Mouse (Mus musculus) limb, embryonic 11.5 days (tissue): ENCODE data around the gene Cacna2d4. TPM values are rescaled to one million over a fixed set of nuclear protein-coding genes. Genes with fewer than 3 reads are reported as not detected.
"Not testable (repeated sequence)": the region's sequence is repeated elsewhere in the genome, so short reads cannot be mapped to it uniquely, and the experiment has no call there.

Source experiments
- ATAC-seq: fragments of 200-750 bp; cut with Nextera tagmentation; 2 replicates; pipeline ENCODE4 v1.8.0; 2017; ENCODE audit warnings: low read depth; ENCODE audit not compliant: insufficient number of reproducible peaks, low FRiP score, low TSS enrichment
- DNase-seq: peaks from one replicate; pipeline ENCODE4 v3.0.0-alpha.2; 2015; ENCODE audit warnings: low spot score
- H3K27ac ChIP-seq: fragments of 300-500 bp; sonication (generic); replicated peaks from 2 replicates; pipeline ENCODE4 v1.5.1; 2014; ENCODE audit warnings: low read depth, mild to moderate bottlenecking, low read length
- H3K27me3 ChIP-seq: fragments of 300-500 bp; sonication (generic); 2 replicates; pipeline ENCODE4 v1.6.1; 2014; ENCODE audit warnings: mild to moderate bottlenecking, low read length, mixed read lengths; ENCODE audit not compliant: control insufficient read depth, insufficient read depth
- H3K36me3 ChIP-seq: fragments of 300-500 bp; sonication (generic); 2 replicates; pipeline ENCODE4 v1.6.1; 2014; ENCODE audit warnings: mild to moderate bottlenecking, low read length, moderate library complexity, mixed read lengths; ENCODE audit not compliant: control insufficient read depth, insufficient read depth
- H3K4me1 ChIP-seq: fragments of 300-500 bp; sonication (generic); 2 replicates; pipeline ENCODE4 v1.6.1; 2014; ENCODE audit warnings: low read length, mixed read lengths; ENCODE audit not compliant: control insufficient read depth, insufficient read depth
- H3K4me2 ChIP-seq: fragments of 300-500 bp; sonication (generic); 2 replicates; pipeline ENCODE4 v1.6.1; 2014; ENCODE audit warnings: low read depth, mild to moderate bottlenecking, moderate library complexity; ENCODE audit not compliant: severe bottlenecking
- H3K4me3 ChIP-seq: fragments of 300-500 bp; sonication (generic); 2 replicates; pipeline ENCODE4 v1.5.1; 2014; ENCODE audit warnings: low read depth, low read length
- H3K9ac ChIP-seq: fragments of 300-500 bp; sonication (generic); 2 replicates; pipeline ENCODE4 v1.6.1; 2014; ENCODE audit warnings: mild to moderate bottlenecking, low read length
- H3K9me3 ChIP-seq: fragments of 300-500 bp; sonication (generic); 2 replicates; pipeline ENCODE4 v1.6.1; 2016; ENCODE audit warnings: low read length; ENCODE audit not compliant: control insufficient read depth
- WGBS: fragments of 180-500 bp; shearing (Covaris S2); extraction: QIAGEN DNeasy Blood & Tissue Kit; methylation state at CpG from one replicate; pipeline ENCODE4 v1.1.7; 2014; 5-methylcytosine and 5-hydroxymethylcytosine counted together
- polyA plus RNA-seq: library from polyadenylated mRNA; unstranded; fragments of >200 nt; fragmentation: Nextera tagmentation; extraction: Ambion mirVana; gene quantifications from 2 replicates; pipeline ENCODE4 v1.2.1, GENCODE M21; 2014

Gene Cacna2d4
- polyA plus RNA-seq, 1 experiment from 2014 or later = 0.03 TPM

GRCm38 (mm10) chr6:119346257-119346656 lies 109.9 kb downstream of the Cacna2d4 start:
- Histone ChIP-seq H3K27ac (no peak overlapping the region), H3K4me1 (no peaks in the 10 kb centered on the region), H3K36me3 (no peaks in the 10 kb centered on the region), H3K4me2 (no peak overlapping the region), H3K4me3 (no peak overlapping the region), H3K9me3 (no peaks in the 10 kb centered on the region), H3K9ac (peak overlapping the region; percentile 7; the same call in 1 of the 2 replicates), H3K27me3 (no peaks in the 10 kb centered on the region)
- WGBS = 69% methylated on average over 10 of the region's 10 CpGs
- ATAC-seq (no peak), DNase-seq (no peak)

DNA sequence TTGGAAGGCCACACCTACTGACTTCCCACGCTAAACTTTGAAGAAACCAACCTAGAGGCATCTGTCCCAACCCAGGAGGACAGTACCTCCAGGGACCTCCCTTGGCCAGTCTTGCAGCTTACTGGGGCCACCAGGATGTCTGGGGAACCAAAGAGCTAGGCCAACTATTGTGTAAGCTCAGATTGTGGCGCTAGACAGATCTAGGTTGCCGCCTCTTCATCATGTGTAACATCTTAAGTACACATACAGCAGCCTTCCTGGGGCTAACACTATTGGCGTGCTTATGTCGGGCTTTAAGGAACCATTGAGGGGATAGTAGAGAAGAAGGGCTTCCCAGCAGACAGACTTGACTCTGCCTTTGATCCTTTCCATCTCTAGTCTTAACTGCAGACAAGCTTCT lies 111.5 kb downstream of the Cacna2d4 start:
- Histone ChIP-seq H3K27ac (no peak overlapping the region), H3K4me3 (no peak overlapping the region), H3K9me3 (no peaks in the 10 kb centered on the region), H3K9ac (no peak overlapping the region), H3K4me1 (no peaks in the 10 kb centered on the region), H3K4me2 (no peak overlapping the region), H3K27me3 (no peaks in the 10 kb centered on the region), H3K36me3 (no peaks in the 10 kb centered on the region)
- 79% methylated on average over 5 of the region's 5 CpGs for WGBS
- DNase-seq = peak; percentile 20
- no peak for ATAC-seq

DNA sequence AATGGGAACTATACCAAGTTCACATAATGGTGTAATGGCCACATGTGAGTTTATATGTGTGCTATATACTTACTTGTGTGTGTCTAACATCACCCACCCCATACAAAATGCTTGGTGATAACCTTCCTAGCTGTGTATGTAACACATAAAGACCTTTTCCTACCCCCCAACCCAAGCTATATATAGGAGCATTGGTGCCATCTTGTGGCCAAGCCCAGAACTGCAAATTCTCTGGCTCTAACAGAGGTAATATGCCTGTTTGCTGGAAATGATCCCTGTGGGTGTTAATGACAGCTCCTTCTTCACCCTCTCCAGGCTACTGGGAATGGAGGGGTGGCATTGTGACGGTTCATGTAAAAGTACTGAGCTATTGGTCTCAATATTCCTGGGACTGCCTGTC lies 111.9 kb downstream of the Cacna2d4 start:
- DNase-seq = peak; percentile 92
- no peaks in the 10 kb centered on the region for H3K9me3 ChIP-seq
- no peak for ATAC-seq
- no peaks in the 10 kb centered on the region for H3K27me3 ChIP-seq
- H3K27ac ChIP-seq = no peak overlapping the region
- H3K4me1 ChIP-seq = no peaks in the 10 kb centered on the region
- no peak overlapping the region for H3K4me2 ChIP-seq
- WGBS = 0% methylated on average over 1 of the region's 1 CpGs
- H3K4me3 ChIP-seq = no peak overlapping the region
- no peaks in the 10 kb centered on the region for H3K36me3 ChIP-seq
- H3K9ac ChIP-seq = no peak overlapping the region

DNA sequence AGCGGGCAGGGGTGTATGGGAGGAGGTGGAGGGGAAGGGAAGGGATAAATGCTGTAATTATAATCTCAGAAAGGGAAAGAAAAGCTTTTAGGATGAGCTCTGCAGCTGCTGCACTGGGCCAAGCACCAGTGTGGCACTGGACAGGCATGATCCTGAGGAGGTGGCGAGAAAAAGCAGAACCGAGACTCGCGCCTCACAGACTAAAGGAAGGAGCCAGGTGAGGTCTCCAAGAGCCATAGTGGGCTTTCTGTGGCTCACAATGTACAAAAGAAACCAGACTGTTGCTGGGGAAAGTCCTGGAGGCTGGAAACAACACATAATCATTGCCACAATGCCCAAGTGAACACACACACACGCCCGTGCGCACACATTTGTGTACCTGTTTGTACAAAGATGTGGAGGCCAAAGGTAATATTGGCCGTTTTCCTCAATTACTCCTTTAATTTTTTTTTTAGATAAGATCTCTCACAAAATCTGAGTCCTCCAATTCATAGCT lies 114.4 kb downstream of the Cacna2d4 start:
- no peak for ATAC-seq
- 87% methylated on average over 9 of the region's 9 CpGs for WGBS

DNA sequence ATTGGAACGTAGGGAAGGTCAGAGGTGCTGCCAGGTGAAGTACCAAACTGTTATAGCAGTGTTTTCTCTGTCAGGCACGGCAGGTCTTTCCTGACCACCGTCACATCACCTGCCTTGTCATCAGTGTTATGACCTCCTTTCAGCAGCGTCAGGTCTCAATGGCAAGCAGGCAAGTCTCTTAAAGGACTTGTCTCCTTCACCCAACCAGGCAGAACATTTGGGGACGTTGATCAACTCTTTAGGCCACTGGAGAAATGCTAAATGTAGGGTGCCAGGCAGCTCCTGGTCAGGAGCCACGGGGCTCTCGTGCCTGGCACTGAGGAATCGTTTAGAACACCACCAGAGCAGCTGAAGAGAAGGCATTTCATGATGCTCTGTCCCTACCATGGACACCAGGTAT lies 115.3 kb downstream of the Cacna2d4 start:
- Histone ChIP-seq H3K4me1 (no peaks in the 10 kb centered on the region), H3K4me3 (no peak overlapping the region), H3K9ac (no peak overlapping the region), H3K27ac (no peak overlapping the region), H3K4me2 (no peak overlapping the region), H3K36me3 (peaks cover 12% of the 10 kb centered on the region), H3K27me3 (no peaks in the 10 kb centered on the region), H3K9me3 (no peaks in the 10 kb centered on the region)
- DNase-seq (no peak), ATAC-seq (no peak)
- WGBS = 82% methylated on average over 8 of the region's 8 CpGs

More for the DNA sequence above, 114.4 kb downstream of the Cacna2d4 start:
- Histone ChIP-seq H3K9me3 (no peaks in the 10 kb centered on the region), H3K9ac (no peak overlapping the region), H3K36me3 (peaks cover 11% of the 10 kb centered on the region; the same call in 1 of the 2 replicates), H3K4me1 (no peaks in the 10 kb centered on the region), H3K4me3 (no peak overlapping the region), H3K27ac (no peak overlapping the region), H3K4me2 (no peak overlapping the region), H3K27me3 (no peaks in the 10 kb centered on the region)
- DNase-seq = no peak

- DNase-seq = no peak
- H3K4me2 ChIP-seq = no peak overlapping the region
- peaks cover 15% of the 10 kb centered on the region for H3K36me3 ChIP-seq
- H3K27me3 ChIP-seq = no peaks in the 10 kb centered on the region
- H3K9ac ChIP-seq = no peak overlapping the region
- no peak for ATAC-seq
- H3K27ac ChIP-seq = no peak overlapping the region
- H3K9me3 ChIP-seq = no peaks in the 10 kb centered on the region
- WGBS = 86% methylated on average over 6 of the region's 6 CpGs
- H3K4me1 ChIP-seq = no peaks in the 10 kb centered on the region
- no peak overlapping the region for H3K4me3 ChIP-seq
These were observed 116.2 kb downstream of the Cacna2d4 start for GRCm38 (mm10) chr6:119352501-119352900.

DNA sequence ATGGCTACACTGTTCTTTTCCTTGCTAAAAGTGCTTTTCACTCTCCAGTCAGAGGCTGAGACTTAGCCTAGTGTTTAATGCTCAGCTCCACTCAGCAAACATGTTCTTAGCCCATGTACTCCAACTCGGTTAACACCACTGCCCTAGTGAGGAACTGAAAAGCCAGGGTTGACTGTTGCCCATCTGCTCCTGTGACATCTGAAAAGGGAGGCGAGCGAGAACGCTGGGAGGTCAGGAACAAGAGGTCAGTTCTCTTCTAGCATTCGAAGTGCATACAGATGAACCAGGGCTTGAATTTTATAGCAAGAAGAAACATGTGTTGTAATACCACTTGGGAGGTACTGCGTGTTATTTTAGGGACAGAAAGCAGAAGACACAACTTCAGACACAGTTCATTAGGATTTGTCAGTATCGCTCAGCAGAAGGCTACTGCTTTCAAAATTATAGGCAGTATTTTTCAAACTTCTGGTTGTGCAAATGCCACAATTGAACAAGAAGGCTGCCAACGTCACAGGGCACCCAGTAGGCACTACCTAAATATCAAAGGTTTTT lies 121.8 kb downstream of the Cacna2d4 start:
- DNase-seq (no peak), ATAC-seq (no peak)
- Histone ChIP-seq H3K27me3 (no peaks in the 10 kb centered on the region), H3K9me3 (no peaks in the 10 kb centered on the region), H3K27ac (no peak overlapping the region), H3K4me2 (no peak overlapping the region), H3K9ac (no peak overlapping the region), H3K4me3 (no peak overlapping the region), H3K36me3 (peaks cover 26% of the 10 kb centered on the region), H3K4me1 (no peaks in the 10 kb centered on the region)
- WGBS = 93% methylated on average over 8 of the region's 8 CpGs

DNA sequence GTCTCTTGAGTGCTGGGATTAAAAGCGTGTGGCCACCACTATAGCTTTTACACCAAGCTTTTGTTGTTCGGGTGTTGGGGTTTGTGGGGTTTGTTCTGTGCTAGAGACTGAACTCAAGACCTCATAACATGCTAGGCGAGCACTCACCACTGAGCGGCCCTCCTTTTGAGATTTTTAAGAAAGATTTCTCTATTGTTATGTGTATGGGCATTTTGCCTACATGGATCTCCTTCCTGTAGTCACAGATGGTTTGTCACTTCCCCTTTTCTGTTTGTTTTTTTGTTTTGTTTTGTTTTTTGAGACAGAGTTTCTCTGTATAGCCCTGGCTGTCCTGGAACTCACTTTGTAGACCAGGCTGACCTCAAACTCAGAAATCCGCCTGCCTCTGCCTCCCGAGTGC lies 123.9 kb downstream of the Cacna2d4 start:
- not testable (repeated sequence) for DNase-seq, H3K4me2 ChIP-seq, H3K9me3 ChIP-seq, H3K27me3 ChIP-seq, H3K27ac ChIP-seq, H3K4me1 ChIP-seq, H3K9ac ChIP-seq, H3K4me3 ChIP-seq, ATAC-seq
- H3K36me3 ChIP-seq = peaks cover 22% of the 10 kb centered on the region
- WGBS = 93% methylated on average over 6 of the region's 6 CpGs
